Mouse (Mus musculus) forebrain, embryonic 16.5 days (tissue): Measurements from ENCODE around the gene Rpsa. TPM values are rescaled to one million over a fixed set of nuclear protein-coding genes. Genes with fewer than 3 reads are reported as not detected.
A peak's percentile ranks its signal among the peaks of the same experiment; 100 is the strongest.

Source experiments
- ATAC-seq: fragments of 200-750 bp; cut with Nextera tagmentation; 2 replicates; pipeline ENCODE4 v1.8.0; 2017; ENCODE audit warnings: mild to moderate bottlenecking, moderate library complexity
- H3K27ac ChIP-seq: fragments of 300-500 bp; sonication (generic); 2 replicates; pipeline ENCODE4 v1.5.1; 2014; ENCODE audit warnings: low read length, control low read depth
- H3K27me3 ChIP-seq: fragments of 300-500 bp; sonication (generic); replicated peaks from 2 replicates; pipeline ENCODE4 v1.6.1; 2014; ENCODE audit warnings: low read length; ENCODE audit not compliant: control insufficient read depth, insufficient read depth
- H3K36me3 ChIP-seq: fragments of 300-500 bp; sonication (generic); 2 replicates; pipeline ENCODE4 v1.6.1; 2014; ENCODE audit not compliant: control insufficient read depth, insufficient read depth
- H3K4me1 ChIP-seq: fragments of 300-500 bp; sonication (generic); replicated peaks from 2 replicates; pipeline ENCODE4 v1.6.1; 2014; ENCODE audit warnings: low read length; ENCODE audit not compliant: control insufficient read depth, insufficient read depth
- H3K4me2 ChIP-seq: fragments of 300-500 bp; sonication (generic); 2 replicates; pipeline ENCODE4 v1.6.1; 2014; ENCODE audit warnings: mild to moderate bottlenecking, low read length, control low read depth
- H3K4me3 ChIP-seq: fragments of 300-500 bp; sonication (generic); replicated peaks from 2 replicates; pipeline ENCODE4 v1.5.1; 2014; ENCODE audit warnings: mild to moderate bottlenecking, low read length, control low read depth
- H3K9ac ChIP-seq: fragments of 300-500 bp; sonication (generic); replicated peaks from 2 replicates; pipeline ENCODE4 v1.6.1; 2014; ENCODE audit warnings: low read depth, low read length, control low read depth
- H3K9me3 ChIP-seq: fragments of 300-500 bp; sonication (generic); 2 replicates; pipeline ENCODE4 v1.6.1; 2016; ENCODE audit warnings: low read length; ENCODE audit not compliant: control insufficient read depth
- WGBS: fragments of 180-500 bp; shearing (Covaris S2); extraction: QIAGEN DNeasy Blood & Tissue Kit; methylation state at CpG from one replicate; pipeline ENCODE4 v1.1.7; 2014; 5-methylcytosine and 5-hydroxymethylcytosine counted together
- polyA plus RNA-seq: library from polyadenylated mRNA; unstranded; fragments of >200 nt; fragmentation: Nextera tagmentation; extraction: Ambion mirVana; gene quantifications from 2 replicates; pipeline ENCODE4 v1.2.1, GENCODE M21; 2015

Rpsa gene
- polyA plus RNA-seq, 1 experiment from 2014 or later, result 1,017 TPM

- peak within 1 kb of the TSS; percentile 58 for H3K4me2 ChIP-seq
- 1% methylated on average over 62 of the region's 62 CpGs for WGBS
- H3K4me1 ChIP-seq, result peaks cover 4% of the 10 kb centered on the region
- H3K27me3 ChIP-seq, result no peaks in the 10 kb centered on the region
- peak within 1 kb of the TSS; percentile 84 for H3K9ac ChIP-seq
- peak; percentile 99 for ATAC-seq
- H3K27ac ChIP-seq, result peak within 1 kb of the TSS; percentile 98
- no peaks in the 10 kb centered on the region for H3K9me3 ChIP-seq
- H3K36me3 ChIP-seq, result no peaks in the 10 kb centered on the region
- peak within 1 kb of the TSS; percentile 99 for H3K4me3 ChIP-seq
Observed at GRCm38 (mm10) chr9:120110211-120111018, 17.1 kb upstream of the Rpsa start, which contains the start of gene Slc25a38. Gene Slc25a38, plus strand, starts transcription at chr9:120110374.

GRCm38 (mm10) chr9:120111156-120111945 is 16.1 kb upstream of the Rpsa start:
- H3K4me2 ChIP-seq, result peak overlapping the region; percentile 58
- H3K36me3 ChIP-seq, result no peaks in the 10 kb centered on the region
- 78% methylated on average over 15 of the region's 15 CpGs for WGBS
- no peaks in the 10 kb centered on the region for H3K27me3 ChIP-seq
- peak overlapping the region; percentile 99 for H3K4me3 ChIP-seq
- peaks cover 4% of the 10 kb centered on the region for H3K4me1 ChIP-seq
- H3K27ac ChIP-seq, result peak overlapping the region; percentile 98
- ATAC-seq, result no peak
- peak overlapping the region; percentile 5; the same call in 1 of the 2 replicates for H3K9ac ChIP-seq
- no peaks in the 10 kb centered on the region for H3K9me3 ChIP-seq

- Histone ChIP-seq H3K36me3 (no peaks in the 10 kb centered on the region), H3K4me2 (no peak overlapping the region), H3K9ac (no peak overlapping the region), H3K27me3 (no peaks in the 10 kb centered on the region), H3K4me1 (peaks cover 4% of the 10 kb centered on the region), H3K9me3 (no peaks in the 10 kb centered on the region), H3K4me3 (no peak overlapping the region), H3K27ac (no peak overlapping the region)
- WGBS, result 93% methylated on average over 6 of the region's 6 CpGs
- no peak for ATAC-seq
Observed at GRCm38 (mm10) chr9:120112472-120112871, 15.0 kb upstream of the Rpsa start.

- WGBS, result 96% methylated on average over 6 of the region's 7 CpGs
- Histone ChIP-seq H3K4me3 (no peak overlapping the region), H3K4me1 (peaks cover 4% of the 10 kb centered on the region), H3K36me3 (0 out of 2 replicates have a peak, but pooled peaks cover under 1% of the 10 kb centered on the region), H3K4me2 (no peak overlapping the region), H3K9ac (no peak overlapping the region), H3K27ac (no peak overlapping the region), H3K9me3 (no peaks in the 10 kb centered on the region), H3K27me3 (no peaks in the 10 kb centered on the region)
- no peak for ATAC-seq
Observed at GRCm38 (mm10) chr9:120113456-120113855, 14.0 kb upstream of the Rpsa start.

- WGBS, result 85% methylated on average over 17 of the region's 17 CpGs
- H3K27ac ChIP-seq, result no peak overlapping the region
- H3K4me1 ChIP-seq, result peaks cover 4% of the 10 kb centered on the region
- 0 out of 2 replicates have a peak, but pooled peaks cover 2% of the 10 kb centered on the region for H3K36me3 ChIP-seq
- no peak overlapping the region for H3K4me3 ChIP-seq
- H3K9ac ChIP-seq, result no peak overlapping the region
- no peaks in the 10 kb centered on the region for H3K9me3 ChIP-seq
- no peak overlapping the region for H3K4me2 ChIP-seq
- H3K27me3 ChIP-seq, result no peaks in the 10 kb centered on the region
- ATAC-seq, result no peak
Observed at GRCm38 (mm10) chr9:120114051-120114788, 13.3 kb upstream of the Rpsa start.

GRCm38 (mm10) chr9:120114789-120115151 is 12.7 kb upstream of the Rpsa start:
- Histone ChIP-seq H3K9me3 (no peaks in the 10 kb centered on the region), H3K4me3 (no peak overlapping the region), H3K4me1 (peaks cover 4% of the 10 kb centered on the region), H3K27ac (no peak overlapping the region), H3K27me3 (no peaks in the 10 kb centered on the region), H3K4me2 (no peak overlapping the region), H3K36me3 (0 out of 2 replicates have a peak, but pooled peaks cover 2% of the 10 kb centered on the region), H3K9ac (no peak overlapping the region)
- 85% methylated on average over 2 of the region's 2 CpGs for WGBS
- no peak for ATAC-seq

- H3K4me2 ChIP-seq, result no peak overlapping the region
- ATAC-seq, result no peak
Observed at GRCm38 (mm10) chr9:120115580-120115979, 11.9 kb upstream of the Rpsa start.

GRCm38 (mm10) chr9:120116184-120116624 is 11.3 kb upstream of the Rpsa start:
- WGBS, result 90% methylated on average over 8 of the region's 8 CpGs
- Histone ChIP-seq H3K9me3 (no peaks in the 10 kb centered on the region), H3K4me1 (peaks cover 1% of the 10 kb centered on the region), H3K4me2 (no peak overlapping the region), H3K36me3 (peaks cover 6% of the 10 kb centered on the region), H3K27ac (no peak overlapping the region), H3K9ac (no peak overlapping the region), H3K4me3 (no peak overlapping the region), H3K27me3 (no peaks in the 10 kb centered on the region)
- no peak for ATAC-seq

More at GRCm38 (mm10) chr9:120115580-120115979, 11.9 kb upstream of the Rpsa start:
- H3K27ac ChIP-seq, result no peak overlapping the region
- peaks cover 4% of the 10 kb centered on the region for H3K4me1 ChIP-seq
- H3K36me3 ChIP-seq, result peaks cover 2% of the 10 kb centered on the region; the same call in 1 of the 2 replicates
- 84% methylated on average over 5 of the region's 5 CpGs for WGBS
- H3K4me3 ChIP-seq, result no peak overlapping the region
- H3K27me3 ChIP-seq, result no peaks in the 10 kb centered on the region
- H3K9ac ChIP-seq, result no peak overlapping the region
- no peaks in the 10 kb centered on the region for H3K9me3 ChIP-seq

- H3K36me3 ChIP-seq, result peaks cover 13% of the 10 kb centered on the region
- WGBS, result 85% methylated on average over 4 of the region's 4 CpGs
Observed at GRCm38 (mm10) chr9:120118212-120118611, 9.3 kb upstream of the Rpsa start.

More at GRCm38 (mm10) chr9:120118212-120118611, 9.3 kb upstream of the Rpsa start:
- no peak for ATAC-seq
- no peaks in the 10 kb centered on the region for H3K27me3 ChIP-seq
- H3K4me1 ChIP-seq, result no peaks in the 10 kb centered on the region
- H3K9me3 ChIP-seq, result no peaks in the 10 kb centered on the region
- H3K4me2 ChIP-seq, result no peak overlapping the region
- no peak overlapping the region for H3K9ac ChIP-seq
- no peak overlapping the region for H3K4me3 ChIP-seq
- no peak overlapping the region for H3K27ac ChIP-seq
